Mouse (Mus musculus) MEL (cell line): ENCODE data around the gene Tes. TPM values are rescaled to one million over a fixed set of nuclear protein-coding genes. Genes with fewer than 3 reads are reported as not detected.
"Not testable (repeated sequence)": the region's sequence is repeated elsewhere in the genome, so short reads cannot be mapped to it uniquely, and the experiment has no call there.

Source experiments
- DNase-seq: peaks from one replicate; pipeline ENCODE4 v3.0.0; 2011; ENCODE audit warnings: low read depth, low spot score
- H3K27ac ChIP-seq: 2 replicates; pipeline ENCODE4 v1.5.1; 2012; ENCODE audit warnings: low read depth, mild to moderate bottlenecking, control low read depth, low read length, moderate library complexity; ENCODE audit not compliant: control insufficient read depth
- H3K27me3 ChIP-seq, 2 experiments: fragments of 150-350 bp in 1 of 2; sonication (generic) in 1 of 2; 2 replicates each; pipeline ENCODE4 v1.6.1; 2012; ENCODE audit warnings: low read length in 2 of 2, mild to moderate bottlenecking in 2 of 2, improper control_type of control experiment in 1 of 2, moderate library complexity in 1 of 2; ENCODE audit not compliant: insufficient read depth in 2 of 2, control insufficient read depth in 1 of 2
- H3K36me3 ChIP-seq, 2 experiments: 2 replicates each; pipeline ENCODE4 v1.6.1; 2012 to 2014; ENCODE audit warnings: low read length in 2 of 2, improper control_type of control experiment in 1 of 2, inconsistent platforms in 1 of 2, mild to moderate bottlenecking in 1 of 2; ENCODE audit not compliant: insufficient read depth in 2 of 2, control insufficient read depth in 1 of 2
- H3K4me1 ChIP-seq, 2 experiments: fragments of 150-350 bp in 1 of 2; sonication (generic) in 1 of 2; 2 replicates each; pipeline ENCODE4 v1.6.1; 2012; ENCODE audit warnings: low read length in 2 of 2, improper control_type of control experiment in 1 of 2, mild to moderate bottlenecking in 1 of 2; ENCODE audit not compliant: insufficient read depth in 2 of 2, control insufficient read depth in 1 of 2
- H3K4me3 ChIP-seq, 2 experiments: fragments of 150-350 bp in 1 of 2; sonication (generic) in 1 of 2; 2 replicates each; pipeline ENCODE4 v1.5.1; 2012; ENCODE audit warnings: low read depth in 2 of 2, low read length in 2 of 2, mild to moderate bottlenecking in 2 of 2, moderate library complexity in 2 of 2, control low read depth in 1 of 2, improper control_type of control experiment in 1 of 2; ENCODE audit not compliant: control insufficient read depth in 1 of 2, insufficient read depth in 1 of 2
- H3K79me2 ChIP-seq: 2 replicates; pipeline ENCODE4 v1.6.1; 2012; ENCODE audit warnings: mild to moderate bottlenecking, low read length, moderate library complexity; ENCODE audit not compliant: control insufficient read depth, poor library complexity, insufficient read depth
- H3K9ac ChIP-seq: 2 replicates; pipeline ENCODE4 v1.6.1; 2012; ENCODE audit warnings: low read depth, mild to moderate bottlenecking, control low read depth, low read length, moderate library complexity; ENCODE audit not compliant: control insufficient read depth, poor library complexity, severe bottlenecking
- H3K9me3 ChIP-seq: fragments of 150-350 bp; sonication (generic); replicated peaks from 2 replicates; pipeline ENCODE4 v1.6.1; 2012; ENCODE audit warnings: mild to moderate bottlenecking, low read length, improper control_type of control experiment, moderate library complexity; ENCODE audit not compliant: insufficient read depth
- CHD2 ChIP-seq: IDR thresholded peaks from 2 replicates; pipeline ENCODE4 v1.6.1; 2011; ENCODE audit warnings: low read length, improper control_type of control experiment
- CTCF ChIP-seq, 3 experiments: IDR thresholded peaks in 2 of 3; conservative IDR thresholded peaks in 1 of 3; 2 replicates each; pipeline ENCODE4 v1.5.1; 2011 to 2012; ENCODE audit warnings: low read length in 3 of 3, low read depth in 2 of 3, mild to moderate bottlenecking in 2 of 3, improper control_type of control experiment in 1 of 3, inconsistent platforms in 1 of 3, mixed read lengths in 1 of 3, moderate library complexity in 1 of 3; ENCODE audit not compliant: control insufficient read depth in 1 of 3, insufficient read depth in 1 of 3, poor library complexity in 1 of 3, severe bottlenecking in 1 of 3
- E2F4 ChIP-seq: IDR thresholded peaks from 2 replicates; pipeline ENCODE4 v1.6.1; 2011; ENCODE audit warnings: low read depth, low read length, improper control_type of control experiment, borderline replicate concordance
- ETS1 ChIP-seq: IDR thresholded peaks from 2 replicates; pipeline ENCODE4 v1.6.1; 2012; ENCODE audit warnings: low read depth, mild to moderate bottlenecking, inconsistent platforms, low read length, improper control_type of control experiment, moderate library complexity
- GABPA ChIP-seq: IDR thresholded peaks from 2 replicates; pipeline ENCODE4 v1.6.1; 2012; ENCODE audit warnings: low read depth, mild to moderate bottlenecking, inconsistent platforms, low read length, improper control_type of control experiment, moderate library complexity
- GATA1 ChIP-seq: IDR thresholded peaks from 2 replicates; pipeline ENCODE4 v1.6.1; 2011; ENCODE audit warnings: low read depth, low read length, improper control_type of control experiment
- MAFK ChIP-seq: IDR thresholded peaks from 2 replicates; pipeline ENCODE4 v1.6.1; 2011; ENCODE audit warnings: low read depth, mild to moderate bottlenecking, low read length, improper control_type of control experiment, borderline replicate concordance
- MAZ ChIP-seq: IDR thresholded peaks from 2 replicates; pipeline ENCODE4 v1.6.1; 2012; ENCODE audit warnings: low read depth, mild to moderate bottlenecking, inconsistent platforms, low read length, improper control_type of control experiment
- MEF2A ChIP-seq: IDR thresholded peaks from 2 replicates; pipeline ENCODE4 v1.6.1; 2014; ENCODE audit warnings: low read depth, mild to moderate bottlenecking, inconsistent platforms, low read length, improper control_type of control experiment; ENCODE audit not compliant: poor library complexity, insufficient replicate concordance, severe bottlenecking; ENCODE audit errors: extremely low read depth
- MXI1 ChIP-seq: IDR thresholded peaks from 2 replicates; pipeline ENCODE4 v1.6.1; 2011; ENCODE audit warnings: mild to moderate bottlenecking, low read depth, low read length, improper control_type of control experiment
- NRF1 ChIP-seq: IDR thresholded peaks from 2 replicates; pipeline ENCODE4 v1.6.1; 2014; ENCODE audit warnings: low read depth, mild to moderate bottlenecking, inconsistent platforms, low read length, improper control_type of control experiment, moderate library complexity; ENCODE audit not compliant: poor library complexity, insufficient read depth, severe bottlenecking
- POLR2AphosphoS2 ChIP-seq: IDR thresholded peaks from 2 replicates; pipeline ENCODE4 v1.6.1; 2011; ENCODE audit warnings: low read length, improper control_type of control experiment
- POLR2AphosphoS5 ChIP-seq: IDR thresholded peaks from 2 replicates; pipeline ENCODE4 v1.6.1; 2012; ENCODE audit warnings: low read depth, borderline replicate concordance, mild to moderate bottlenecking, inconsistent platforms, low read length, moderate library complexity, mixed read lengths
- RAD21 ChIP-seq: IDR thresholded peaks from 2 replicates; pipeline ENCODE4 v1.6.1; 2011; ENCODE audit warnings: mild to moderate bottlenecking, low read depth, low read length, improper control_type of control experiment
- RCOR1 ChIP-seq: IDR thresholded peaks from 2 replicates; pipeline ENCODE4 v1.6.1; 2012; ENCODE audit warnings: low read depth, mild to moderate bottlenecking, inconsistent platforms, low read length, improper control_type of control experiment
- SIN3A ChIP-seq: IDR thresholded peaks from 2 replicates; pipeline ENCODE4 v1.6.1; 2012; ENCODE audit warnings: low read length, improper control_type of control experiment, inconsistent platforms
- SMC3 ChIP-seq: IDR thresholded peaks from 2 replicates; pipeline ENCODE4 v1.6.1; 2011; ENCODE audit warnings: low read depth, low read length, improper control_type of control experiment
- TAL1 ChIP-seq: IDR thresholded peaks from 2 replicates; pipeline ENCODE4 v1.6.1; 2012; ENCODE audit warnings: mild to moderate bottlenecking, inconsistent platforms, low read length, moderate library complexity, mixed read lengths
- TBP ChIP-seq: IDR thresholded peaks from 2 replicates; pipeline ENCODE4 v1.8.0; 2011; ENCODE audit warnings: low read depth, low read length, improper control_type of control experiment
- UBTF ChIP-seq: IDR thresholded peaks from 2 replicates; pipeline ENCODE4 v1.6.1; 2012; ENCODE audit warnings: low read depth, mild to moderate bottlenecking, inconsistent platforms, low read length, improper control_type of control experiment, moderate library complexity, borderline replicate concordance; ENCODE audit not compliant: insufficient read depth
- USF1 ChIP-seq: IDR thresholded peaks from 2 replicates; pipeline ENCODE4 v1.6.1; 2014; ENCODE audit warnings: low read depth, mild to moderate bottlenecking, inconsistent platforms, low read length, improper control_type of control experiment, moderate library complexity
- USF2 ChIP-seq, 2 experiments: IDR thresholded peaks; 2 replicates each; pipeline ENCODE4 v1.6.1; 2011 to 2012; ENCODE audit warnings: improper control_type of control experiment in 2 of 2, low read length in 2 of 2, borderline replicate concordance in 1 of 2, inconsistent platforms in 1 of 2, low read depth in 1 of 2, mild to moderate bottlenecking in 1 of 2; ENCODE audit not compliant: insufficient read depth in 1 of 2
- ZC3H11A ChIP-seq: IDR thresholded peaks from 2 replicates; pipeline ENCODE4 v1.6.1; 2012; ENCODE audit warnings: low read depth, mild to moderate bottlenecking, inconsistent platforms, low read length, improper control_type of control experiment
- ZMIZ1 ChIP-seq: IDR thresholded peaks from 2 replicates; pipeline ENCODE4 v1.6.1; 2012; ENCODE audit warnings: low read depth, mild to moderate bottlenecking, inconsistent platforms, low read length, improper control_type of control experiment, moderate library complexity
- ZNF384 ChIP-seq: IDR thresholded peaks from 2 replicates; pipeline ENCODE4 v1.6.1; 2012; ENCODE audit warnings: low read depth, mild to moderate bottlenecking, inconsistent platforms, low read length, improper control_type of control experiment
- polyA plus RNA-seq, 2 experiments: library from polyadenylated mRNA; stranded (reverse) in 1 of 2; unstranded in 1 of 2; fragments of >175 nt in 1 of 2; fragments of >200 nt in 1 of 2; gene quantifications; 2 replicates each; pipeline versions ENCODE4 v1.2.1 to v1.2.4; 2012; ENCODE audit warnings: low replicate concordance in 2 of 2, low read depth in 1 of 2; ENCODE audit not compliant: insufficient read length in 2 of 2, insufficient read depth in 1 of 2, missing spikeins in 1 of 2
- total RNA-seq: library from RNA; depleted of rRNA; stranded (reverse); fragments of 300-350 nt; gene quantifications from 2 replicates; pipeline ENCODE4 v1.2.3, GENCODE M21; 2012

The Tes gene
- total and polyA plus RNA-seq, 3 experiments, result not detected

DNA sequence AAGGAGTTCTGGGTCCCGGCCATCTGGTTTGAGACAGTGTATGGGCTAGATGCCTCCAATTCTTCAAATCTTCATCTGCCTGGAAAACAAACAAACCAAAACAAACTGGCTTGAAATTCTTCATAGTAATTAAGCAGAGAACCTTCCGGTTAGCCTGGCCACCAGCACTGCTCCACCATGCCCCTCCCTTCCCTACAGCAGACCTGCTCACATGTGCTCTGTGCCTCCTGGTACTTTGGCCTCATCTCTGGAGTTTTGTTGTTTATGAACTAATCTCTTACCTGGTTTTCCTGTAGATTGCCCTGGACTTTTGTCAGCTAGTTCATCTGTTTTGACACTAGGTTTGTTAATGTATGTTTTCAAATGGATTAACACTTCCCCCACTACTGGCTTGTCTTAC is 5.4 kb upstream of the Tes start:
- H3K36me3 ChIP-seq, result no peaks in the 10 kb centered on the region
- no peak for TF ChIP-seq TBP
- no peak for TF ChIP-seq ZC3H11A
- no peak for TF ChIP-seq GABPA
- no peak for TF ChIP-seq NRF1
- TF ChIP-seq POLR2AphosphoS2, result no peak
- TF ChIP-seq MAFK, result no peak
- TF ChIP-seq MAZ, result no peak
- TF ChIP-seq TAL1, result no peak
- no peak for TF ChIP-seq SIN3A
- no peak for TF ChIP-seq CTCF (IDR thresholded peaks at IDR 0.05 in 2 of 3, conservative IDR thresholded peaks at IDR 0.05 in 1 of 3; ENCODE audit: control insufficient read depth in 1 of 3, insufficient read depth in 1 of 3, low read depth in 2 of 3, low read length in 3 of 3, poor library complexity in 1 of 3, severe bottlenecking in 1 of 3)
- TF ChIP-seq USF2 (IDR thresholded peaks at IDR 0.05; ENCODE audit: borderline replicate concordance in 1 of 2, insufficient read depth in 1 of 2, low read depth in 1 of 2, low read length in 2 of 2), result no peak
- TF ChIP-seq RCOR1, result no peak
- no peak for TF ChIP-seq MXI1
- TF ChIP-seq CHD2, result no peak
- no peak for TF ChIP-seq ZMIZ1
- TF ChIP-seq RAD21, result no peak
- TF ChIP-seq GATA1, result no peak
- no peak for TF ChIP-seq POLR2AphosphoS5
- no peak for TF ChIP-seq ETS1
- H3K4me3 ChIP-seq, result no peak overlapping the region

DNA sequence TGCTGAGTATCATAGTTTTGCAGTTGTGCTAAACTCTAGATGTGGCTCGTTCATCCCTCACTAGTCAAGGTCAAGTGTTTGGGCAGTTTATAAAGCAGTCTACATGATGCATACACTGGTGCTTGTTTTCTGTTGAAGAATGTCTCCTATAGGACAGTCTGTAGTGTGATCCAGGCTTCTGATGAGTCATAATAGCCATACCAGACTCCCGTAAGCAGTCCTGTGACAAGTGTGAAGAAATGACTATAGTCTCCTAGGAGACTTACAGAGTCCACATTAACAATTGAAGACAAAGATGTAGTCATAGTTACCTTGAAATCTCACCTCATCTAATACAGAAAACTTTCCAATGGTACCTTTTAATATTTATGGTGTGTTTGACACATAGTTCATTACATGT is 4.8 kb upstream of the Tes start:
- Histone ChIP-seq H3K9ac (no peak overlapping the region), H3K79me2 (no peaks in the 10 kb centered on the region), H3K27ac (no peak overlapping the region), H3K27me3 (no peaks in the 10 kb centered on the region), H3K9me3 (no peaks in the 10 kb centered on the region), H3K4me1 (no peaks in the 10 kb centered on the region), H3K4me3 (no peak overlapping the region), H3K36me3 (no peaks in the 10 kb centered on the region)
- DNase-seq, result no peak
- TF ChIP-seq MAFK (no peak), USF2 (IDR thresholded peaks at IDR 0.05; ENCODE audit: borderline replicate concordance in 1 of 2, insufficient read depth in 1 of 2, low read depth in 1 of 2, low read length in 2 of 2) (no peak), USF1 (no peak), TAL1 (no peak), ZNF384 (no peak), SMC3 (no peak), UBTF (no peak), E2F4 (no peak), MEF2A (no peak), CTCF (IDR thresholded peaks at IDR 0.05 in 2 of 3, conservative IDR thresholded peaks at IDR 0.05 in 1 of 3; ENCODE audit: control insufficient read depth in 1 of 3, insufficient read depth in 1 of 3, low read depth in 2 of 3, low read length in 3 of 3, poor library complexity in 1 of 3, severe bottlenecking in 1 of 3) (no peak)

More for the DNA sequence above, 5.4 kb upstream of the Tes start:
- Histone ChIP-seq H3K27me3 (no peaks in the 10 kb centered on the region), H3K4me1 (no peaks in the 10 kb centered on the region), H3K9ac (no peak overlapping the region), H3K9me3 (no peaks in the 10 kb centered on the region), H3K27ac (no peak overlapping the region), H3K79me2 (no peaks in the 10 kb centered on the region)
- DNase-seq, result no peak

DNA sequence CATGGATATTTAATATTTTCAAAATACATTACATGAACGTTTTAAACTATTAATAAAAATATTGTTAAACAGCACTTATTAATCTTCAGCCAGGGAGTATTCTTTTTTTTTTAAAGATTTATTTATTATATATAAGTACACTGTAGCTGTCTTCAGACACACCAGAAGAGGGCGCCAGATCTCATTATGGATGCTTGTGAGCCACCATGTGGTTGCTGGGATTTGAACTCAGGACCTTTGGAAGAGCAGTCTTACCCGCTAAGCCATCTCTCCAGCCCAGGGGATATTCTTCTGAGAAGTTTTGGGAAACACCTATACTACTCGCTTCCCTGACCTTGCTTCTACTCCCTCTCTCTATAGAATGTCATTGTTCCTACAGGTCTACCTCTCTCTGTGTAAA is 3.1 kb upstream of the Tes start:
- H3K27me3 ChIP-seq, H3K4me1 ChIP-seq, DNase-seq, H3K27ac ChIP-seq, H3K4me3 ChIP-seq, H3K36me3 ChIP-seq, H3K9me3 ChIP-seq, H3K9ac ChIP-seq, H3K79me2 ChIP-seq: not testable (repeated sequence)
